Mouse (Mus musculus) skeletal muscle tissue, adult 2 months (tissue): Measurements from ENCODE around the gene Epb41l5.

Source experiments
- DNase-seq: peaks from one replicate; pipeline ENCODE4 v3.0.0-alpha.2; 2012; ENCODE audit warnings: low read depth, low spot score

Epb41l5 gene

DNA sequence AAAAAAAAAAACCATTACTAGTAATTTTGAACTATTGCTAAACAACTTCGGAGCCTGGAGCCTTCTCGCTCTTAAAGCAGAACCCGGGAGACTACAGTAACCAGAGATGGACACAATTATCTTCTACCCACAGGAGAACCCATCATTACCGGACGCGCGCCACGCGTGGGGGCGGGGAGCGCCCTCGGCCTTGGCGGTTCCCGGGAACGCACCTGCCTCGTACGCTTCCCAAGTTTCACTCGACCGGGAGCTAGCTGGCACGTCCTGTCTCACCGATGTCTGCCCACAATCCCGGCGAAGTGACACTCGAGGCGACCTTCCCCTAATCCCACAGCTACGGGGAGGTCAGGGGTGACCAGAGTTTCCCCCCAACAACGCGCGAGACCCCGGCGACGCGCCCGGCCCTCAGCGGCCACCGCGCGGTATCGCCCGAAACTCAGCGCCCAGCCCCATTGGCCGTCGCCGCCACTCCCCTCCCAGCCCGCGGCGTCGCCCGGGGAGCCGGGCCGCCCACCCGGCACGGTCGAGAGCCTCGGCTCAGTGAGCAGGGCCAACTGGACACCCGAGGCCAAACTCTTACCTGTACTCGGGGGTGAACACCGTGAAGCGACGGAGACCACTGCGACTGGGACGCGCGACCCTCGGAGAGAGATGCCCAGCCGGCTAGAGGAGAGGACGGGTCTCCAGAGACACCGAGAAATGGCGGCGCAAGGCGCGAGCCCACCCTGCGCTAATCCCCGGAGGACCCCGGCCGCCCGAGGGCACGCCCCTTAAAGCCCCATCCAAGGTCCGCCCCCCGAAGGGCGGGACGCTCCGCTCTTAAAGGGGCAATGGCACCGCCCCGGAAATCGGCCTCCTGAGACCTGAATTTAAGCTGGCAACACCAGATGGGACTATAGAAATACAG lies at the start of gene Epb41l5:
Gene Epb41l5, minus strand, starts transcription at position 796 of the 907 bp plus-strand sequence.
- peak; percentile 38 for DNase-seq

DNA sequence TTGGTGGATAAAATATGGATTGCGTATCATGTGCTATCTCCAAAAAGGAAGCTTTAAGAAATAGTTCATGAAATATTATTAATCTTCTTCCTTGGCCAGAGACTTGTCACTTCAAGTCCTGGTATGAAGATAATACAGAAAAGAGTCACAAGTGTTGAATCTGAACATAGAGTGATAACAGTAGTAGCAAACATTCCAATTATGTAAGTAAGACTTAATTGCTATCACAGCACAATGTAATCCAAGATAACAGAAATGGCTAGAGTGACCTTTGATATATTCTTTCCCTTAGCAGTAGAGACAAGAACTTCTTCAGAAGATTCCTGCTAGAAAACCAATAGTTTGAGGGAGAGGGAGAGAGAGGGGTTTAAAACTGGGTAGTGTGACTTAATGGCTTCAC lies 48.1 kb upstream of the Epb41l5 start:
- no peak for DNase-seq

DNA sequence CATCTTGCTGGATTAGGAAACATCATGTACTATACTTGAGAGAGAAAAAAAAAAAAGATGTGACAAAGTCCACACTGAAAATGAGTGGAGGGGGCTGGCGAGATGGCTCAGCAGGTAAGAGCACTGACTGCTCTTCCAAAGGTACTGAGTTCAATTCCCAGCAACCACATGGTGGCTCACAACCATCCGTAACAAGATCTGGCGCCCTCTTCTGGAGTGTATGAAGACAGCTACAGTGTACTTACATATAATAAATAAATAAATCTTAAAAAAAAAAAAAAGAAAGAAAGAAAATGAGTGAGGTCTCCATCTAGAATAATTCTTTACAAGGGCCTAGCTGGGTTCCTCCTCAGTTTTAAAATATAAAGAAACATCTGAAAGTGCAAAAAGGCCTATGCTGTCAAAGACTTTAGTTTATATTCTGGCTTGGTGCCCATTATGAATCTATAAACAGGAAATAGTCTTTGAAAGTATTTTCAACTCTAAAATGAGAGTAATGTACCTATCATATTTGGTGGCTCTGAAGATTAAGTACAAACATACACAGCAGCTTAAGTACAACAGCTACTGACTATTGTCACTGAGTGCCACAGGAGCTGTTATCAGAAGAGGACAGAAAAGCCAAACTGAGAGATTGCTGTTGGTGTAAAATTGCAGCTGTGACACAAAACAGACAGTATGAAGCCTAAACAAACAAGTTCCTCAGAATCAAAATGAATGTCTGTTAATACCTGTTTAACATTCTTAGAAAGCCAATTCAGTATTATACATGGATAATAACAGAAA lies 37.2 kb upstream of the Epb41l5 start:
- no peak for DNase-seq

DNA sequence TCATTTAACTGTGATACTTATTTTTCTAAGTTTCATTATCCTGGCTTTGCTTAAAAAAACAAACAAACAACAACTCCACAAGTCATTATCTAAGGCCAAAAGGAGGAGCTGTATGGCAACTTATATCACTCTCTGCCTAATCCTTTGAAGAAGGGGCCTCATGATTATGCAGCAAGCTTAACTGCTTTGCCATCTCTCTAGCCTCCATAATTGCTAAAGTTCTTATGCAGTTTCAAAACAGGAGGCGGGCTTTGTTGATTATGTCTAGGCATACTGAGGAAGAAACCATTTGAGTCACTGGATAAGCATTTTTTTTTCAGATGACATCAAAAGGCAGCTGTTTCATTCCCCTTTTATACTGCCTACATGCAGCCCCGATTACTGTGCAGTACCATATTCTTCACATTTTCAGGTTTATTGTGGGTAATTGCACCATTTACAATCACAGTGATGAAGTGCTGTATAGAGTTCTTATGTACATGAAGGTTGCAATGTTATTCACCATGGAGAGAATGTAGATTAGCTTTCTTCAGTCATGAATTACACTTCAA lies 32.9 kb upstream of the Epb41l5 start:
- DNase-seq, result no peak

DNA sequence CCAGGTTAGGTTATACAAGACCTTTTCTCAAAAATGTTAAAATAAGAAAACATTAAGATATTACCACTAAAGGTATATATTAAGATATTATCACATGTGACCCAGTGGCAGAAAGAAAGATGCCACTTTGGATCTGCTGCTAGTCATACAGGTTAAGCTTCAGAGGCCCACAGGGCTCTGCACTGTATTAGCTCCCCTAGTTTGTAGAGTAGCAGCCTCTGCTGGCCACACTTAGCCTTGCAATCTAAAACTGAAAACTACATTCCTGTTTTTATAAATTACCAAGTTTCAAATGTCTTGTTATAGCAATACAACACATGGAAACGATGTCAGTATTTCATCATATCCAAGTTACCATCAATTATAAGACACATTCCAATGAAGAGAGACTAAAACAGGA lies 26.2 kb upstream of the Epb41l5 start:
- no peak for DNase-seq

DNA sequence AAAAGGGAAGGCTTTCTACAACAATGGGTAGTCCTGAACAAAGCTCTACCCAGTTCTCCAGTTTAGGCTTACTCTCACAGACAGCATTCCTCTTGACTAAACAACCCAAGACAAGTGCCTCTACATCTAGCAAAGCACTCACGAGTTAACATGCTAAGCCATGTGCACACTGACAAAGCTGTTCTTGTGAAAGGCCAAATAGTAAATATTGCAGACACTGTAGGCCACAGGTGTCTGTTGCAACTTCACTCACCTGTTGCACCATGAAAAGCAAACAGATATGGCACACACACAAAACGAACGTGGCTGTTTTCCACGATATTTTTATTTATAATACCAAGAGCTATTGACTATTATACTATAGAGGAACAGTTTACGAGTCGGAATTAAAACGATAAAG lies 18.1 kb upstream of the Epb41l5 start:
- no peak for DNase-seq

DNA sequence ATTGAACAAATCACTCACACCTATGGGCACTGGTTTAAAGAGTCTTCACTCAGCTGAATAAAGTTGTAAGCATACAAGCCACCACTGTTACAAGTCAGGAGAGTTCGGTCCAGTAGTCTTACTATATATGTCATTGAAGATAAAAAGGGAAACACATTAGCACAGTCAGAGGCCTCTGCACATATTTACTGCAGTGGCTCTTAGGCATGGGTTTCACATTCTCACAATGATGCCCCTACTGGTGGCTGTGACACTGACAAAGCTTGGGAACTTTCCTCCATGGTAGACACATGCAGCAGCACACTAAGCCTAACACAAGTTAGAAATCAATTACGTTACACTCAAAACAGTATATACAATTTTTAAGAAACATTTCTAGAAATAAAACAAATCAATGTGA lies 5.5 kb upstream of the Epb41l5 start:
- no peak for DNase-seq

DNA sequence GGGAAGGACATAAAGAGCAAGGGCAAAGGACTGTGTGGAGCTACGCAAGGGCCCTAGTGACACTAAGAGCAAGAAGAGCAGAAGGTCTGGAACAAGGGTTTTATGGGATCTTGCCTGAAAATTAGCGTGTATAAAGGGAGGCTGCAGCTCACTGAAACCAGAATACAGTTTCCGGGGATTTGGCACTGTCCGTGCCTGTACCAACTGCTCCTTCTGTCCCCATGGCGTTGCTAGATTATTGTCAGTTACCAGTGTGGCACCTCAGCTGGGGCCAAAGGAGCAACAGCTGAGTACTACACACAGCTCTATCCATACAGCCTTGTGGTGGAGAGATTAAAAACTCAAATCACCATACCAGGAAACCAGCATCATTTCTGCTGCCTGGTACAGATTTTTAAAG lies 1.6 kb upstream of the Epb41l5 start:
- no peak for DNase-seq

DNA sequence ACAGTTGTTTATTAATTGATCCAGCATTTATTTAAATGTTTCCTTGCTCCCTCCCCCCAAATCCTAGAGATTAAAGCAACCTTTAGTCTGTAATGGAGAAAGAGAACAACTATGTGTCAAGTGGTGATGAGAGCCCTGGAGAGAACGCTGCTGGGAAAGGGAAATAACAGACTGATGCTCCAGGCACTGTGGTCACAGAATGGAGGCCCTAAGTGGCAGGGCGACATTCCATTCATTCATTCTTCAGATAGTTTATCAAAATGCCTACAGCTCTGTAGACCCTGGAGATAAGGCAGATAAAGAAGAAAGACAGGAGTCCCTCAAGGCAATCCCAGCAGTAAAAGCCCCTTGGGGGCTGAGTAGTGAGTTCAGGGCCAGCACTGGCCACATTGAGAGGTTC lies 827 bp upstream of the Epb41l5 start:
- no peak for DNase-seq

DNA sequence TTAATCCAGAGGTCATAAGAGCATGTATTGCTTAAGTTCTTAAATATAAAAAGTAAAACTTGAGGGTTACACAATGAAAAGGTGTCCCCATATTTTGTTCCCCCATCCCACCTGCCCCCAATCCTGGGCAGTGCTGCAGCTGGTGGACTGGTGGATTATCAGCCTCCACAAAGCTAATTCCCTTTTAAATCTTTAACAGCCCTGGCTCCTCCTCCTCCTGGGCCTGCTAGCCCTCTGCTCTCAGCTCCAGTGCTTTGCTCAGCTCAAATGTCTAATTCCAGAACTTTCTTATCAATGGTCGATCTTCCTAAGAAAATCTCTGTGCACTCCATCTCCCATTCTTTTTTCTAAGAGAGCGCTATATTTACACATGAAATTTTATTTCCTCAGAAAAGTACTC lies 2.4 kb downstream of the Epb41l5 start:
- no peak for DNase-seq

DNA sequence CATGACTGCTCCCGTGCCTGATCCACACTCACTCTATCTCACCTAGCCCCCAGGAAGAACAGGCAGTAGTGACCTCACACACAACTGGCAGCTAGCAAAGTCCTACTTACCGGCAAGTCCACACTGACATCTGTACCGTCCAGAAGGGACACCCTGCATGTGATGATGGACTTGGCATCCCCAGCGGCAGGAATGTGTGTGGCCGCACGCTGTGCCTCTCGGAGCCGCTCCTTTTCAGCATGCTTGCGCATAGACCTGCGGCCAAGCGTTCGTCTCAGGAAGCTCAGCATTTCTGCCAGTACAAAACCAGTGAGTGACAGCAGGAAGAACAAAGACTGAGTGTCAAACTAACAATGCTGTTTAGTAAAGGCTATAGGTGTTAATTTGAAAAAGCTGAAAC lies 6.4 kb downstream of the Epb41l5 start:
- DNase-seq, result no peak

DNA sequence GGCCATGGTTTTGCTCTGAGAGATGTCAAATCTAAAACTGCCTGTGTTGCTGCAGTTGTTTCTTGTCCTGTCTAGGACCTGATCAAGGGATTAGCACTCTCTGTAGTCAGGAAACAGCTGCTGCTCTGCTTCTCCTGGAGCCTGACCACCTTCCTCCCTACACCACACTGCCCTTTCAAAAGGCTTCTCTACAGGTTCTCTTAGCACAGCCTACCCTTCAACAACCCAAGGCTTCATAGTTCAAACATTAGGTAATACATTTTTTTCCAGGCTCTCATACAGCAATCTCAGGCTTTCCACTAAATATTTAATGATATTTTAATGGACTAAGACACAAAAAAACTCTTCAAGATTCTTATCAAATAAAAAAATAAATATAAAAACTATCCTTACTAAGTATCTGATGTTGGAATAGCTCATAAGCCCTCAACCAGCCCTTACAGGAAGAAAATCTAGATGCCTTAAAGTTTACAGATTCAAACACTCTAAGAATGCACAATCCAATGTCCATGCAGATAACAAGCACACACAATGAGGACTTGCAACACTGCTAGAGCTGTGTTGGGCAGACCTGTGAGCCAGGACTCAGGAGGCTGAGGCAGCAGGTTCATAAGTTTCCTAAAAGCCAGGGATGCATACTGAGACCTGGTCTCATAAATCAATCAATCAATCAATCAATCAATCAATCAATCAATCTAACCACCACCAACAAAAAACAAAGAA lies 7.5 kb downstream of the Epb41l5 start:
- no peak for DNase-seq

DNA sequence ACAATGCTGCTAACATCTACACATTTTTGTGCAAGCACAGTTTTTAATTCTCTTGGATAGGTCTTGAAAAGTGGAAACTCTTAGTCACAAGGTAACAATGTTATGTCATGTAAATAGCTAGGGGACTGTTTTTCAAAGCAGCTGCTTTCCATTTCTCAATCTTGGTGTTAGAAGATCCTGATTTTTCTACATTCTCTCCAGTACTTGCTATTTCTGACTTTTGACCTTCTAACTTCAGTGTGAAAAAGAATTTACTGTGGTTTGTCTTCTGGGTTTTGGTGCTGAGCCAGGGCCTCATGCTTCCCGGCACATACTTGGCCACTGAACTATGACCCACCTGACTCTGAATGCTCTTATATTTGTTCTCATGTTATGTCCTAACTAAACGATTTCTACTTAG lies 8.8 kb downstream of the Epb41l5 start:
- DNase-seq, result no peak

DNA sequence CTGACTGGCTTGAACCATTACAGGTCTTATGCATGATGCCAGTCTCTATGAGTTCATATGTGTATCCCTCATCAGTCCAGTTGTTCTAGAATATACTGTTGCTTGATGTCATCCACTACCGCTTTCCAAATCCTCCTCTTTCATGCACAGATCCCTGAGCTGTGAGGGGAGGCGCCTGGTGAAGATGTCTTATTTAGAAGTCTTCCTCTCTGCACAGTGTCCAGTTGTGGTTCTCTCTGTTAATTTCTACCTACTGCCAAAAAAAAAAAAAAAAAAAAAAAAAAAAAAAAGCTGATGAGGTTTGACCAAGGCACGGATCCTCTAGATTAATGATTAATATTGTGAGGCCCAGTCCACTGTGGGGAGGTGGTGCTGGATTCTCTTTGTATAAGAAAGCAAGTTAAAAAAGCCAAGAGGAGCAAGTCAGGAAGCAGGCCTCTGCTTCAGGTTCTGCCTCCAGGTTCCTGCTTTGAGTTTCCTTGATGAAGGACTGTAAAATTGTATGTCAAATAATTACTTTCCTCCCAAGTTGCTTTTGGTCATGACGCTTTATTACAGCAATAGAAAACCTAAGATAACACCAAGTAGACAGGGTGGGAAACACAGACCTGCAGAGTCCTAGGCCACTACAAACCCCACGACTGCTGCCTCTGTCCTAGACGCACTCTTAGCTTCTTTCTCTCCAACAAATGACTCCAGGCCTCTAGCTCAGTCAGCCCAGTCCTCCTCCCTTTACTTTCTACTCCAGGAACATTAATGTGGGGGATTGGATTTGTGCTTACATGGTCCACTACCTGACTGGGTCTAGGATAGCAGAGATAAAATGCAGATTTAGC lies 11.4 kb downstream of the Epb41l5 start:
- no peak for DNase-seq

DNA sequence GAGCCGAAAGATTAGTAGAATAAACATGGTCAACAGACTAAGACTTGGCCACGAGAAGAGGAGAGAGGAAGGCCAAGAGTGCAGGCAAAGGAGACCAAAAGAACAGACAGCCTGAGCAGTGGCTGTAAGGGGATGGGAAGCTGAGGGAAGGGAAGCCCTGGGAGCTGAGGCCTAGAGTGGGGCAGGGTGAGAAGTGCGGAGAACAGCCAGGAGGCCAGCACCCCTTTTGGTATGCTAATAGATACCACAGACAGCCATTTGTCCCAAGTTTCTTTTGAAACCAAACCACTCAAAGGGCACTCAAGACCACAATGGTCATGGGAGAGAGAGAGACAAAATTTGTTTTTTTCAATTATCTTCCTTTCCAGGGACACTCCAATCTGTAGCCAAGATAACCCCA lies 14.1 kb downstream of the Epb41l5 start:
- no peak for DNase-seq

DNA sequence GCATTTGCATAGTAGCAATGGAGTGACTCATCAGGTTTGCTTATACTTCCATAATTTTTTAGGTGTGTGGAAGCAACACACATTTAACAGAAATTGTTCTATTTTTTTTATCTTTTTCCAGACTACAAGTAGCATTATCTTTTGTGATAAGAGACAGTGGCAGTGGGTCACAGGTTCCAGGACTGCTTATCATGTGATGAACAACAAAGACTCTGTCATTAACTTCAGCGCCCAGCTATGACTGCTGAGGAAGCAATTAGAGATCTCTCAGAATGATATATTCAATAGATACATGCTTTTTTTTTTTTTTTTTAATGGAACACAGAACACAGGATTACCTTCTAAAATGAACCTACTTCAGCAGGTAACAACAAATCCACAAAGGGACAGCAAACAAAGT lies 18.4 kb downstream of the Epb41l5 start:
- no peak for DNase-seq

DNA sequence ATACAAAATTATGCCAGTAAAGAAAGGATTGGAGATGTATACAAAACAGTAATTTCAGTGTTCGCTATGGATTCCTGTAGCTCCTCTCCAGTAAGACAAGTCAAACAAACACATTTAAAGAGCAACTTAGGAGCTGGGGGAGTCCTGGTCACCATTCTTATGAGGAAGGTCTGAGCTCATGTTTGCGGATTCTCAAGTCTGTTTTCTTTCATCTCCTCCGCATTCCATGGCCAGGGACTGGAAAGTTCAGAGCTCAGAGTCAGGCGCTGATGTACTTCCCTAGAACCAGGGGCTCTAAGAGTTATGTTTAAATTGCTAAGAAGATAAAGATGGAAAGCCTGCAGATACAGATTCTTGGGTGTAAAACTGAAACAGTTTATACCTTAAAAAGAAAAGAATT lies 22.0 kb downstream of the Epb41l5 start:
- no peak for DNase-seq

DNA sequence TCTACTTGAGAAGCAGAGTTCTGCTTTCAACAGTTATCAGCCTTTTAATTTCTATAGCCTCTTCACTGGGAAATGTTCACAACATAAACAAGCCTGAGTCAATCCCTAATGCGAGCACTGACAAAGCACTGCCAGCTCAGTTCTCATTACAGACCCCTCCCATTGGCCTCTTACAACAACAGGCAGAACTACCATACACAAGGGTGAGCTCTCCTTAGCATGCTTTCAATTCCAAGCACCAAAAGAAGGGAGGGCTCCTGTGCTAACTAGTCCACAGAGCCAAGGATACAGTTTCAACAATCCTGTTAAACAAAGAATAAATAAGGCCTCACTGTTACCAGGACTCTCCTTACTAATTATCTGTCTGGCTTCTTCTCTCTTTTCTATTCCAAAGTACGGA lies 24.4 kb downstream of the Epb41l5 start:
- DNase-seq, result no peak

DNA sequence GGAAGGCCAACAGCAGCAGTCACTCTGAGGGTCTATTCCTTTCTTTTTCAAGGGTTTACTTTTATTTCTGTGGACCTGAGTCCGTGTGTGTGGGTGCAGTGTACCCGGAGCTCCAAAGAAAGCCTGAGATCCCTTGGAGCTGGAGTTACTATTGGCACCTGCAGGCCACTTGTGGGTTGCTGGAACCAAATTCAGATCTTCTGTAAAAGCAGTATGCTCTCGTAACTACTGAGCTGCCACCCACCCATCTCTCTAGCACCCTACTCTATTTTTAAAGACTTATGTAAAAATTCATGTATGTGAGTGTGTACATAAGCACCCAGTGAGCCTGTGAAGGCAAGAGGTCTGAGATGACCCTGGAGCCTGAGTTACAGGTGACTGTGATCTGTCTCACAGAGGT lies 43.4 kb downstream of the Epb41l5 start:
- no peak for DNase-seq

DNA sequence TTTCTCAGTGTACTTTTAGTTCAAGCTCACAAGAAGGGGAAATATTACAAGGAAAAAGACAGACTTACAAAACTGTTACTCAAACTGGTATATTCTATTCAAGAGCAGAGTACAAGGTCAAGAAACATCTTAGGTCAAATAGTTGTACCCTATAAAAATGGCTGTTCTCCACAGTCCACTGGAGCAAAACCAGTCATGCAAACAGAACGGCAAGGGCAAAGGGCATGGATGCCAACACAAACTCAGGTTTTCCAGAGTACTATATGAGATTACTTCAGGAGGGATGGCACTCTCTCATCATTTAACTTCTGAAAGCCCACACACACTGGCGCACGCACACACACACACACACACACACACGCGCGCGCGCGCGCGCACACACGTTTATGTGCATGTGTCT lies 46.4 kb downstream of the Epb41l5 start:
- no peak for DNase-seq

DNA sequence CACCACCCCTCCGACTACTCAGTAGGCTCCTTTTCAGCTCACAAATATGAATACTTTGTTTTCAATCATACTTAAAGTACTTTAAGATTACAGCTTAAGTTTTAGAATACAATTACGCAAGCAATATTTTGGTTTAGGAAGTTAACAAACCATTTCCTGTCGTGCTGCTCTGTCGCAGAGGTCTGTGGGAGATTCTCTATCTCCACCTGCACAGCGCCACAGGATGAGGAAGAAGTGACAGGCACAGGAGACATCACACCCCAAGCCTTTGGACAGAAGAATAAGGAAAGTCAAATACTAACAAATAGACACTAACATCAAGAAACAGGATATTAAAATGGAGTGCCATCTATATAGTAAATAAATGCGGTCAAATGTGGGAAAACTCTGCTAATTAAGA lies 49.9 kb downstream of the Epb41l5 start:
- no peak for DNase-seq
